Mouse (Mus musculus): ENCODE results near the gene Bpifc.
A peak's percentile ranks its signal among the peaks of the same experiment; 100 is the strongest.

Bpifc gene

DNA sequence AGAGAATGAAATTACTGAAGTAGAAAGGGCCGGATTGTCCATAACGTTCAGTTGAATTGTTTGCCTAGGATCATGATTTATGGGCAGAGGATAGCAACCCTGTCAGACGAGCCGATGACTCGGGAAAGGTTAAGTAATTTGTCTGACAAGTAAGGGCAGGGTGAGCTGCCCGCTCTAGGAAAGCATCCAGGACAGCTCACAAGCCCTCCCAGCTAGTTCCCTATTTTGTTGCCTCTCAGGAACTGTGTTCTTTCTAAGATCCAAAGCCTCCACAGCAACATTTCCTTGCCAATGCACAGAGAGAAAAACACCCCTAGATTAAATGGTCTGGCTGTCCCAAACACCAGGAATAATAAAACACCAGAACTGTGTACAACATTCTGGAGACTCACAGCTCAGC, 1.1 kb downstream of the Bpifc start:
- peak; percentile 12 for DNase-seq

- DNase-seq: no peak
Observed at GRCm38 (mm10) chr10:86009688-86010087, 2.0 kb downstream of the Bpifc start.

DNA sequence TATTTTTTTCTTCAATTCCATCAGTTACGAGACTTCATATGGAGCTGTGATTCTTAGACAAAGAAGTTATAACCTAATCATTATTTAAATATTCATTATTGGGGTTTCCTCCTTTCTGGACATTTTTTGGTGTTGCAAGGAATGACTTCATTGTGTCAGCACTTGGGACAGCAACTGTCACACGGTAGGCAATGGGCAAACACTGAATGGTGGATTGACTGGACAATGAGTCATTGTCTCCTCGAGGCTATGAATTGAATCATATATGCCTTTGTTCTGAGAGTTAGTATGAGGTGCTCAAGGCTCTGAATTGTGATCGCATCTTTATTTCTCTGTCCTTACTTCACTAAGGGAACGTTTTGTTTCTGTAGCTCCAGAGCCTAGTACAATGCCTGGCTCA, 5.2 kb downstream of the Bpifc start:
- DNase-seq: no peak

- DNase-seq: no peak
Observed at GRCm38 (mm10) chr10:86000447-86000846, 11.2 kb downstream of the Bpifc start.

DNA sequence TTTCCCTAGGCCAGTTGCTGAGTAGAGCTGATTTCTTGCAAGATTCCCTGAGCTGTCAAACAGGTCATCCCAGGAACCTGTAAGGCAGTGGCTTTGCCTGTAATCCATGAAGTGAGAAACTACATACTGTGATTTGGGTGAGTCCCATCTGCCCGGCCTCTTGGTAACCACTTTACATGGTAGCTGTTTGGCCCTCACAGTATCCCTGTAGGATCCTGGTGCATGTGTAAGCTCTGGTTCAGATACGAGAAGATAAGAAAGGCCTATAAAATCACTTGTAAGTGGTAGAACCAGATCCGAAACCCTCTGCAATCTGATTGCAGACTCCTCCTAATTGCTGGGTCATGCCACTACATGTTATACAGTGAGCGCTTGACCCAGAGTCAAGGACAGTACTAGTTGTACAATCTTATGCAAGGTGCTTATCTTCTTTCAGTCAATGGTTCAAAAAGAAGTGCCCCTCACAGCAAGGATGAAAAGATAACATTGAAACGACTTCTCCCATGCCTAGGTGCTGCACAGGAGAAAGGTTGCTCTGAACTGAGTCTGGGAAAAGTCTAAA, 17.1 kb downstream of the Bpifc start:
- no peak for DNase-seq

GRCm38 (mm10) chr10:85993836-85994235, 17.9 kb downstream of the Bpifc start:
- DNase-seq: no peak

DNA sequence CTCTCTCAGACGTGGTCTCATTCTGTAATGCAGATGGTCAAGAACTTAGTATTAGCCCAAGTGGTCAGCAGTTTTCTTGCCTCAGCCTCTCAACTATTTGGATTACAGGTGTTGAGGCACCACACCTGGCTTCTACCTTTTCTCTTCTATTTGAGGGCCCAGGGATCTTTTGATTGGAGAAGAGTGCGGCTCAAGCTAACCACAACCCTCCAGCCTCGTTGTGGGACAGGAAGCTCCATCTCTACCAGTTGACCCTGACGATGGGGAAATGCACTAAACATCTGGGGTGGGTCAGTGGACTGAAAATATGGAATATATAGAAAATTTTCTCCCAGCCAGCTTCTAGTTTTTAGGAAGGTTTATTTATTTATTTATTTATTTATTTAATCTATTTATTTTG, 19.3 kb downstream of the Bpifc start:
- no peak for DNase-seq

DNA sequence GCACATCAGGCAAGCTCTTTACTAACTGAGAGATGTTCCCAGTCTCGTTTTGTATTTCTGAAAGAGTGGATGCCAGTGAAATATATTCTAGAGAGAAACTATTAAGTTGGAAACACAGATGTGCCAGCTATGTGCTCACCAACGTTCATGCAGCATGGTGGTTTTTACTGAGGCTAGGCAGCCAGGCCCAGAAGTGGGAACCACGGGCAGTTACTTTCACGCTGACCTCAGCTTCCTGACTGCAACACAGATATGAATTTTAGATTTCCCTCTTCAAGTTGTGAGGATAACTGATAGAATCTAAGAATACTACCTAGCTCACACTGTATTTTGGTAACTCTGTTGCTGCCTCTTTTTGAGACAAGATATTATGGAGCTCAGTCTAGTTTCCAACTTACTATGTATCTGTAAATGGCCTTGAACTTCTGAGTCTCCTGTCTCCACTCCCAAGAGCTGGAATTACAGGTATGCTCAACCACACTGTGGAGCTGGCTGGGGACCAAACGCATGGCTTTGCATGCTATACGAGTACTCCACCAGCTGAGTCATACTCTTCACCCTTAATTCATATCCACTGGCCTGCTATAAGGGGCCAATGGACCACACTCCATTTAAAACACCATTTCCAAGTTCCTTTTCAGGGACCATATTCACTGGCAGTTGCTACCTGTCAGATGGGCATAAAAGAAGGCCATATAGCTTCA, 22.1 kb downstream of the Bpifc start:
- DNase-seq: no peak

GRCm38 (mm10) chr10:85972915-85973314, 38.8 kb downstream of the Bpifc start:
- DNase-seq: no peak

- DNase-seq: no peak
Observed at GRCm38 (mm10) chr10:85971826-85972225, 39.9 kb downstream of the Bpifc start.

DNA sequence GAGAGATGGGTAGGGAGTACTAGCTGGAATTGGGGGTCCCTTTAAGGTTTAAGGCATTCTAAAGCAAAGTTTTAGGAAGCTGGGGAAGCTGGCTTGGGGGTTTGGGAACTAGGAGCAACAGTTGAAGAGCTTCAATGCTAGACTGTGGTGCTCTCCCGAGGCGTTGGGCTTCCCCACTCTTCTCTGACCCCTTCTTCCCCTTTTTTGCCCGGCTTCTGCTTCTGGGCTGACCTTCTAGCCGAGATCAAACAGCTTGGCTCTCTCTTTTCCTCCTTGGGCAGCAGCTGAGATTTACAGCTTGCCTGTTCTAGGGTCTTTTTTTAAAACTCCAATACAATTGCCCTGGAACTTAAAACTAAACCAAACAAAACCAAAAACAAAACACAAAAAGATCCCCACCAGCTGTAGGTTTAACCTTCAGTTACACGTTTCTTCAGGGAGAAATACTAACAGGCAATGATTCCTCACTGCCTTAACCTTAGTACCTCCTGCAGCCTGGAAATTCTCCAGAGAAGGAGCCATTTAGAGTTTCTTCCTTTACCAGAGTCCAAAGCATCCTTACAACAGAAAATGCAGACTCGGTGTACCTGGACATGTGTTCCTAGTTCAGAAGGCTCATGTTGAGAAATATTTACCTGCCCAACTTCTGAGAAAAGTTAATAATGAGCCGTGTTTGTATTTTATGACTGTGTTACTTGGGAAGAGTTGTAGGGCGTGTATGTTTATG, 41.6 kb downstream of the Bpifc start:
- no peak for DNase-seq

DNA sequence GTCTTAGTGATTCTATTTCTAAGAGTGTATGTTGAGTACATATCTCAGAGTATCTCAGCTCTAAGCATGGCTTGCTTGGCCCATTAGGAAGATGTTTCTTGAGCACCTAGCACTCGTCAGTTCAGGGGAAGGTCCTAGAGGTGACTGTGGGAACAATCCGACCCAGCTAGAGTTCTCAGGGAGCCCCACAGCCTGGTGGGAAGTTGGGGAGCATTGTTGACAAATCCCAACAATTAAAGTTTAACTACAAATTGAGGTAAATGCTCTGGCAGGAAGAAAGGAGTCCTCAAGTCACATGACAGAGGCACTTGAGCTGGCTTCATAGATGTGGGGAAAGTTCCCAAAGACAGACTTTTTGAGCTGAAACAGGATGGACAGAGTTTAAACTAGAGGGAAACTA, 43.0 kb downstream of the Bpifc start:
- no peak for DNase-seq

GRCm38 (mm10) chr10:85968157-85968634, 43.5 kb downstream of the Bpifc start:
- DNase-seq: peak; percentile 81

- DNase-seq: no peak
Observed at GRCm38 (mm10) chr10:85967411-85968156, 44.1 kb downstream of the Bpifc start.

- DNase-seq: no peak
Observed at GRCm38 (mm10) chr10:85966476-85966875, 45.2 kb downstream of the Bpifc start.

DNA sequence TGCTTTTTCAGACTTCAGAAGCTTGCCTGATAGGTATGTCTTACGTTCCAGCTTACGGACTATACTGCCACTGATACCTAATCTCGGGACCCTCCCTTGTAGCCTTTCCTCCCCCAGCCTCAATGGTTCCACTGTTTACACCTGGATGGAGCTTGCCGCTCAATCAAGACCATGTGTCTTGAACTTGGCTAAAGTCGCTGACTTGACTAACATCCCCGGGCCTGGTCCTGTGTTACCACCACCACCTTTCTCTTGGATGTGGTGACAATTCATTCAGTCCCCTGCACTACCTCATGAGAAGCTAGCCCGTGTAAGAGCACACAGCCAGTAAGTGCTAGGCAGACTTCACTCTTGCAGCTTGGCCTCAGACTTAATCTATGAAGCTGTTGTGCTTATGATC, 47.4 kb downstream of the Bpifc start:
- DNase-seq: no peak

GRCm38 (mm10) chr10:85962897-85963296, 48.8 kb downstream of the Bpifc start:
- no peak for DNase-seq

DNA sequence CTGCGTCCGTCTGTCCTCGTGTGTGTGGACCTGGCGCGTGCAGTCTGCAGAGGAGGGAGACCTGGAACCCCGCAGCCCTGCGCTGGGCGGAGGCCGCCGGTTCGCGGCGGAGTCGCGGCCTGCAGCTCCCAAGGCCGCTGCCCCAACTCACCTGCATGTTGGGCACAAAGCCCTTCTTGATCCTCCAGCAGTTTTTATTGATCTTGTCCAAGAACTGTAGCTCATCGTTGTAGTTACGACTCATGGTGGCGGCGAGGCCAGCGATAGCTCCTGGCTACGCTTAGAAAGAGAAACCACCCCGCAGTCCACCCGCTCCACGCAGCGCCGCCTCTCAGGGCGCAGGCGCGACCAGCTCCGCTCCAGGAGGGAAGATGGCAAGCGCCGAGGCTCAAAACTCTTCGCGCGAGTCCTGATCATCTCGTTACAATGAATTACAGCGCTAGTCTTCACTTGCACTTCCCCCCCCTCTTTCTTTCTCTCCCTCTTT, 54.2 kb downstream of the Bpifc start, which contains the start of gene Rtcb:
TSS of gene Rtcb (minus strand) at position 360 of the 487 bp plus-strand sequence.
- DNase-seq: peak; percentile 95

- DNase-seq: no peak
Observed at GRCm38 (mm10) chr10:85956871-85957419, 54.8 kb downstream of the Bpifc start.

- no peak for DNase-seq
Observed at GRCm38 (mm10) chr10:85954429-85954828, 57.3 kb downstream of the Bpifc start.

GRCm38 (mm10) chr10:85953401-85953800, 58.3 kb downstream of the Bpifc start:
- DNase-seq: no peak

GRCm38 (mm10) chr10:85951765-85952443, 59.8 kb downstream of the Bpifc start:
- no peak for DNase-seq
